Mouse (Mus musculus) forebrain, embryonic 11.5 days (tissue): ENCODE data around the gene Epb41l3. TPM values are rescaled to one million over a fixed set of nuclear protein-coding genes. Genes with fewer than 3 reads are reported as not detected.

Experiments
- ATAC-seq: fragments of 200-750 bp; cut with Nextera tagmentation; replicated peaks from 2 replicates; pipeline ENCODE4 v1.8.0; 2017; ENCODE audit warnings: moderate TSS enrichment; ENCODE audit not compliant: low FRiP score
- DNase-seq: peaks from one replicate; pipeline ENCODE4 v3.0.0-alpha.2; 2017; ENCODE audit warnings: low spot score
- H3K27ac ChIP-seq: fragments of 300-500 bp; sonication (generic); 2 replicates; pipeline ENCODE4 v1.5.1; 2014; ENCODE audit warnings: low read depth, low read length
- H3K27me3 ChIP-seq: fragments of 300-500 bp; sonication (generic); 2 replicates; pipeline ENCODE4 v1.6.1; 2014; ENCODE audit warnings: mild to moderate bottlenecking, low read length, mixed read lengths; ENCODE audit not compliant: control insufficient read depth, insufficient read depth
- H3K36me3 ChIP-seq: fragments of 300-500 bp; sonication (generic); 2 replicates; pipeline ENCODE4 v1.6.1; 2014; ENCODE audit warnings: mild to moderate bottlenecking, low read length, moderate library complexity, mixed read lengths; ENCODE audit not compliant: control insufficient read depth, insufficient read depth
- H3K4me1 ChIP-seq: fragments of 300-500 bp; sonication (generic); replicated peaks from 2 replicates; pipeline ENCODE4 v1.6.1; 2014; ENCODE audit warnings: low read length, mixed read lengths; ENCODE audit not compliant: control insufficient read depth, insufficient read depth
- H3K4me2 ChIP-seq: fragments of 300-500 bp; sonication (generic); 2 replicates; pipeline ENCODE4 v1.6.1; 2014; ENCODE audit warnings: low read depth, mild to moderate bottlenecking, low read length, moderate library complexity, mixed read lengths; ENCODE audit not compliant: severe bottlenecking
- H3K4me3 ChIP-seq: fragments of 300-500 bp; sonication (generic); 2 replicates; pipeline ENCODE4 v1.5.1; 2014; ENCODE audit warnings: low read depth, low read length
- H3K9ac ChIP-seq: fragments of 300-500 bp; sonication (generic); 2 replicates; pipeline ENCODE4 v1.6.1; 2014; ENCODE audit warnings: low read length
- H3K9me3 ChIP-seq: fragments of 300-500 bp; sonication (generic); 2 replicates; pipeline ENCODE4 v1.6.1; 2016; ENCODE audit warnings: low read length, mixed read lengths; ENCODE audit not compliant: control insufficient read depth
- WGBS: fragments of 180-500 bp; shearing (Covaris S2); extraction: QIAGEN DNeasy Blood & Tissue Kit; methylation state at CpG from one replicate; pipeline ENCODE4 v1.1.7; 2014; 5-methylcytosine and 5-hydroxymethylcytosine counted together
- polyA plus RNA-seq: library from polyadenylated mRNA; unstranded; fragments of >200 nt; fragmentation: Nextera tagmentation; extraction: Ambion mirVana; gene quantifications from 2 replicates; pipeline ENCODE4 v1.2.1, GENCODE M21; 2014

The Epb41l3 gene
- polyA plus RNA-seq, 1 experiment from 2014 or later, result 78.4 TPM

DNA sequence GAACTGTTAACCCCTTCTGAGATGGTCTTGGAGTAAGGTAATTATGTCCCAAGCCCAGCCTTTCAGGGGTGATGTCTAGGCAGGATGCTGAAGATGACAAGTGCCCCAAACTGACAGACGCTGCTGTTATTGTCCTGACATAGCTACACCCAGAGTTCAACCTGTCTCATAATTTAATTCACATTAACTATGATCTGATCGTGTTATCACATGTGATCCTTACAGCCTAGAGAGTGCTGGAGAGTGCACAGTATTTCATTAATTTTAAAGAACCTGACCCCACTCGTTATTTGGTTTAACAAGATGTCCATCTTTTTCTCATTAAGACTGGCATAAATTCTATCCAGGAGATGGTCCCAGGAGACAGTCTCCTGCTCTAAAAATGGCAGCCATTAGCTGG, 112.3 kb downstream of the Epb41l3 start:
- DNase-seq (no peak), ATAC-seq (no peak)
- Histone ChIP-seq H3K4me1 (peaks cover under 1% of the 10 kb centered on the region; the same call in 1 of the 2 replicates), H3K36me3 (no peaks in the 10 kb centered on the region), H3K9ac (no peak overlapping the region), H3K9me3 (no peaks in the 10 kb centered on the region), H3K4me2 (no peak overlapping the region), H3K4me3 (no peak overlapping the region), H3K27ac (no peak overlapping the region), H3K27me3 (no peaks in the 10 kb centered on the region)
- WGBS, result 79% methylated on average over 3 of the region's 3 CpGs

DNA sequence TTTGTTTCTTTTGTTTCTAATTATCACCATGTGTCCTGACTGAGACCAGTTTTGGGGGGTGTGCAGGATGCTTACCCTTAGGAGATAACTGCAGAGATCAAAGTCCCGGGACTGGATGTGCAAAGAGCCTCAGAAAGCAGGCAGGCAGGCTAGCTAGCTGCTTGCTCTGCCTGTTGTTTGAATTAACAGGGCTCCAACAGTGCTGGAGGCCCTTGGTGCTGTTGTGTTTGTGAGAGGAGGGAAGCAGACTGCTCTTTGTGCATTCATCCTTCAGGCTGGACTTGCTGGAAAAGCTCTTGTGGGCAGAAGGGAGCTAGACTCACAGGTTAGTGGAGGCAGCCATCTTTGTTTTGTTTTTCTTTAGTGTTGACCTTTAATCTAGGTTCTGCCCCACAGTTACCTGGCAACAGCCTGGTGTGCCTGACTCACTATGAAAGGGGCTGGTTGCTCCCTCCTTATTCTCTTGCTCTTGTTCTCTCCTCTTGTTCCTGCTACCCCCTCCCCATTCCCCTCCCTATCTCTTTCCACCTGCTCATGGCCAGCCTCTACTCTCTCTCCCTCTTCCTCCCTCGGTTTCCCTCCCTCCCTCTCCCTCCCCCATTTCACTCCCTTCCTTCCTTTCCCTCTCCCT, 117.5 kb downstream of the Epb41l3 start:
- Histone ChIP-seq H3K27me3 (no peaks in the 10 kb centered on the region), H3K4me3 (no peak overlapping the region), H3K4me2 (0 out of 2 replicates have a peak overlapping the region, but pooled peaks have one; percentile 11), H3K36me3 (no peaks in the 10 kb centered on the region), H3K27ac (peak overlapping the region; percentile 64; the same call in 1 of the 2 replicates), H3K9me3 (no peaks in the 10 kb centered on the region), H3K9ac (no peak overlapping the region), H3K4me1 (peaks cover 10% of the 10 kb centered on the region; the same call in 1 of the 2 replicates)
- 21% methylated on average over 2 of the region's 2 CpGs for WGBS
- DNase-seq, result no peak
- ATAC-seq, result peak; percentile 50

DNA sequence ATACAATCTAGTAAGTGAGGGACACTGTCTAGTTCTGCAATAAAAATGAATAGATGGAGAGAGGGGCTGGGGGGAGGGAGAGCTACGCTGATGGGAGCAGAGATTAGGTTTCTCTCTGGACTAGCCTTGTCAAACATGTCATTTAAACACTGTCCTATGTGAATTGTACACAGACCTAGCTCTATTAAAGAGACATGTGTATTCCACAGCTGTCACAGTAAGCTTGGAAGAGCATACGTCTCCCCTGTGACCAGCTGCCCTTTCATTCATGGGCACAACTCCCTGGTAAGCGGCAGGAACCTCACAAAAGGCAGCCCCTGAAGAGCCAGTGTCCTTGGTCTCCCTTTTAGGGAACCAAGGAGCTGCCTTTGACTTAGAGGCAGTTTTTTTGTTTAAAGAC, 119.1 kb downstream of the Epb41l3 start:
- Histone ChIP-seq H3K36me3 (no peaks in the 10 kb centered on the region), H3K4me1 (peaks cover 10% of the 10 kb centered on the region; the same call in 1 of the 2 replicates), H3K9ac (no peak overlapping the region), H3K9me3 (no peaks in the 10 kb centered on the region), H3K4me3 (no peak overlapping the region), H3K27ac (no peak overlapping the region), H3K27me3 (no peaks in the 10 kb centered on the region), H3K4me2 (no peak overlapping the region)
- ATAC-seq, result no peak
- 31% methylated on average over 3 of the region's 3 CpGs for WGBS
- DNase-seq, result no peak

DNA sequence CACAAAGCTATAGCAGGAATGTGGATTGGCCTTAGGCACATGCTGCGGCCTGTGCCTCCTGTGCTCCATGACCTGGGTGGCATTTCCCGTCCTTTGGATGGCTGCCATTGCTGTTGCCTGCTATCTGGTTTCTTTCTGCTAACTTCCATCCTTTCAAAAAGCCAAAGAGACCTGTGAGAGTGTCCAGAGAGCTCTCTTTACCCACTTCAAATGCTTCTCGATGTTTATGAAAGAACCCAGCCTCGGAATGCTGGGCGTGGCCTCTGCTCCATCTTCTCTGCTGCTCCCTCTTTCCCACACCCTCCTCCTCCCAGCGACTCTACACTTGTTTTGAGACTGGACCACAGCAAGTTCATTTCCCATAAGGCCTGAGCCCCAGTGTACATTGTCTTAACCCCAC, 120.3 kb downstream of the Epb41l3 start:
- Histone ChIP-seq H3K9ac (no peak overlapping the region), H3K27ac (no peak overlapping the region), H3K4me1 (peaks cover 10% of the 10 kb centered on the region; the same call in 1 of the 2 replicates), H3K4me3 (no peak overlapping the region), H3K4me2 (no peak overlapping the region), H3K9me3 (no peaks in the 10 kb centered on the region), H3K36me3 (no peaks in the 10 kb centered on the region), H3K27me3 (no peaks in the 10 kb centered on the region)
- WGBS, result 85% methylated on average over 6 of the region's 6 CpGs
- DNase-seq (no peak), ATAC-seq (no peak)

DNA sequence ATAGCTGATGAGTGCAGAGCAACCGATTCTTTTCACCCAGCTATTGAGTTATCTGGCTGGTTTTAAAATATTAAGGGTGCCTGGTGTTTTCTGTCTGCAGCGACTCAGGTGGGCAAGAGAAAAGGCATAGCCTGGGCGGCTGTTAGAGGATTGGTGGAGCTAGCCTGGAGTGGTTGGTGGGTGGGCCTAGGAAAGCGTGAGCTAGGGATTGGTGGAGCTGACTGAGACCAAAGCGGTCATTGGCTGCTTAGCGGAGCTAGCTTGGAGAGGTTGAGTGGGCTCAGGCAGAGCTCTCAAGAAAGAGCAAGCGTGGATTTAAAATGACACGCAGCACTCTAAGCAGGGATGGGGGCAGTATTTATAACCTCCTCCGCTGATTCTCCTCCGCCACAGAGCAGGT, 121.2 kb downstream of the Epb41l3 start:
- no peaks in the 10 kb centered on the region for H3K36me3 ChIP-seq
- H3K9ac ChIP-seq, result no peak overlapping the region
- no peak overlapping the region for H3K4me3 ChIP-seq
- H3K9me3 ChIP-seq, result no peaks in the 10 kb centered on the region
- DNase-seq, result no peak
- WGBS, result 78% methylated on average over 10 of the region's 10 CpGs
- H3K4me1 ChIP-seq, result peaks cover 10% of the 10 kb centered on the region; the same call in 1 of the 2 replicates
- no peaks in the 10 kb centered on the region for H3K27me3 ChIP-seq
- H3K27ac ChIP-seq, result no peak overlapping the region
- no peak overlapping the region for H3K4me2 ChIP-seq
- no peak for ATAC-seq

DNA sequence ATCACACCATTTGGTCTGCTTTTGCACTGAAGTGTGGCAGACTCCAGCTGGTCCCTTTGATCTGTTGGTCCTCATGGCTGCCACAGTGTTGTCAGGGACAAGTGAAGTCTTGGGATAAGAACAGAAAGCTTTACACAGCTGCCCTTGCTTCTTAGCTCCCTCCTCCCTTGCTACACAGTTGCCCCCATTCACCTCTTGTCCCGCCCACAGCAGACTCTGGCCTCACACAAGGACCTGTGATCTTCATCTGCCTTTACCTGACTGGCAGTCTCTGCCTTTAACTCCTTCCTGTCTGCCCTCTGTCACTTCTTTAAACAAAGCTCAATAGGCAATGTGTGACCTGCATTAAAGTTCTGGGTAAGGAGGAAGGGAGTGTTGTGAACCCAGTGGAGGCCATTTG, 123.3 kb downstream of the Epb41l3 start:
- no peak for ATAC-seq
- 53% methylated on average over 1 of the region's 1 CpGs for WGBS

DNA sequence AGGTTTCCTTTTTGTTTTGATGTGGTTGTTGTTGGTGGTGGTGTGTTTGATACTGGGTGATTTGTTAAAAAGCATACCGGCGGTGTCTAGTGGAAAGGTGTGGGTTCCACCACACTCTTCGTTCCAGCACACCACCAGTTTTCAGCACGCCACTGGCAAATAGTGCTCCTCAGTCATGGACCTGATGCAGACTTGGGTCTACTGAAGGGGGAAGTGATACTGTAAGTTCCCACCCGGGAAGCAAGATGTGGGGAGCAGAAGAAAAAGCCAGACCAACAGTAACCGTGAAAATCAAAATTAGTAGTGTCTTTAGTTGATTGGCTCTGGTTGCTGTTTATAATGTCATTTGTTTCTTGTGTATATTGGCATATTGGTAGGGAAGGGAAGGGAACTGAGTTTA, 124.3 kb downstream of the Epb41l3 start:
- 92% methylated on average over 6 of the region's 6 CpGs for WGBS
- no peak for ATAC-seq

More for the DNA sequence above, 123.3 kb downstream of the Epb41l3 start:
- H3K9me3 ChIP-seq, result no peaks in the 10 kb centered on the region
- no peak overlapping the region for H3K4me2 ChIP-seq
- no peaks in the 10 kb centered on the region for H3K27me3 ChIP-seq
- no peak overlapping the region for H3K9ac ChIP-seq
- H3K36me3 ChIP-seq, result no peaks in the 10 kb centered on the region
- H3K4me3 ChIP-seq, result no peak overlapping the region
- no peak for DNase-seq
- peaks cover 3% of the 10 kb centered on the region; the same call in 1 of the 2 replicates for H3K4me1 ChIP-seq
- H3K27ac ChIP-seq, result no peak overlapping the region

DNA sequence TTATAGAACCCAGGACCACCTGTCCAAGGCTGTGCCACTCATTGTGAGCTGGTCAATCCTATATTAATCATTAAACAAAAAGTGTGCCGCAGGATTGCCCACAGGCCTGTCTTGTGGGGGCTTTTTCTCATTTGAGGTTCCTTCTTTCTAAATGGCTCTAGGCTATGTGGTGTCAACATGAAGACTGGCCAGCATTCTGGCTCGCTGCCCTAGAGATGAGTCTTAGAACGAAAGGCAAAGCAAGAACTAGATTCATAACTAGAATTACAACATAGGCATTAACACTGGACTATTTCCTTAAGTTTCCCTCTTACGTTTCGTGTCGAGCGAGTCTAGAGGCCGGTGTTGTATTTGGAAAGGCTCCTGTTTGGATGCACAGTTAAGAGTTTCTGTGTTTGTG, 125.5 kb downstream of the Epb41l3 start:
- no peak overlapping the region for H3K4me3 ChIP-seq
- H3K9me3 ChIP-seq, result no peaks in the 10 kb centered on the region
- H3K9ac ChIP-seq, result no peak overlapping the region
- ATAC-seq (no peak), DNase-seq (no peak)
- H3K27ac ChIP-seq, result no peak overlapping the region
- no peaks in the 10 kb centered on the region for H3K36me3 ChIP-seq
- no peaks in the 10 kb centered on the region for H3K27me3 ChIP-seq
- WGBS, result 97% methylated on average over 8 of the region's 8 CpGs
- no peaks in the 10 kb centered on the region for H3K4me1 ChIP-seq
- no peak overlapping the region for H3K4me2 ChIP-seq

More for the DNA sequence above, 124.3 kb downstream of the Epb41l3 start:
- no peak for DNase-seq
- Histone ChIP-seq H3K4me3 (no peak overlapping the region), H3K9me3 (no peaks in the 10 kb centered on the region), H3K4me2 (no peak overlapping the region), H3K36me3 (no peaks in the 10 kb centered on the region), H3K4me1 (no peaks in the 10 kb centered on the region), H3K9ac (no peak overlapping the region), H3K27me3 (no peaks in the 10 kb centered on the region), H3K27ac (no peak overlapping the region)
